Mouse (Mus musculus) heart, postnatal 25 days (tissue): Measurements from ENCODE around the gene Cabp7. TPM values are rescaled to one million over a fixed set of nuclear protein-coding genes. Genes with fewer than 3 reads are reported as not detected.
"Not testable (repeated sequence)": the region's sequence is repeated elsewhere in the genome, so short reads cannot be mapped to it uniquely, and the experiment has no call there.

ENCODE experiments used
- DNase-seq: peaks from one replicate; pipeline ENCODE4 v3.0.0; 2022; ENCODE audit warnings: low spot score
- intact Hi-C: fragments of 180-260 bp; cut with DNase I; formaldehyde crosslinking; loops from one replicate; pipeline ENCODE4 v1.15.1; 2025
- total RNA-seq, 2 experiments: library from RNA; stranded (reverse); gene quantifications; 2 replicates each; pipeline ENCODE4 v1.2.3; 2021

Gene Cabp7
- total RNA-seq, 2 experiments from 2014 or later = not detected

GRCm38 (mm10) chr11:4712822-4713221 lies 33.8 kb downstream of the Cabp7 start:
- no peak for DNase-seq
- intact Hi-C loops = no loop called here

GRCm38 (mm10) chr11:4710188-4710587 lies 36.4 kb downstream of the Cabp7 start:
- DNase-seq, intact Hi-C loops: not testable (repeated sequence)

- DNase-seq = no peak
- intact Hi-C loops = no loop called here
These were observed 41.4 kb downstream of the Cabp7 start for GRCm38 (mm10) chr11:4705178-4705577.

- DNase-seq = peak; percentile 81
- intact Hi-C loops = no loop called here
These were observed 42.3 kb downstream of the Cabp7 start, which contains the start of the genes Uqcr10 and Zmat5 for GRCm38 (mm10) chr11:4704072-4704964. Uqcr10 (minus strand) TSS chr11:4704342. Zmat5 (plus strand) TSS chr11:4704678.

GRCm38 (mm10) chr11:4703688-4704071 lies 42.9 kb downstream of the Cabp7 start:
- intact Hi-C loops = no loop called here
- no peak for DNase-seq

- intact Hi-C loops = no loop called here
- no peak for DNase-seq
These were observed 45.9 kb downstream of the Cabp7 start for GRCm38 (mm10) chr11:4700726-4701125.

GRCm38 (mm10) chr11:4697043-4697983 lies 49.3 kb downstream of the Cabp7 start:
- intact Hi-C loops = no loop called here
- peak; percentile 59 for DNase-seq

- intact Hi-C loops = no loop called here
- DNase-seq = no peak
These were observed 54.4 kb downstream of the Cabp7 start for GRCm38 (mm10) chr11:4692162-4692561.

GRCm38 (mm10) chr11:4691213-4691612 lies 55.4 kb downstream of the Cabp7 start:
- no peak for DNase-seq
- intact Hi-C loops = no loop called here

GRCm38 (mm10) chr11:4690353-4690752 lies 56.2 kb downstream of the Cabp7 start:
- intact Hi-C loops = no loop called here
- no peak for DNase-seq

GRCm38 (mm10) chr11:4688632-4689380 lies 57.8 kb downstream of the Cabp7 start:
- intact Hi-C loops = no loop called here
- DNase-seq = no peak

GRCm38 (mm10) chr11:4687874-4688273 lies 58.7 kb downstream of the Cabp7 start:
- DNase-seq = no peak
- intact Hi-C loops = no loop called here

GRCm38 (mm10) chr11:4687027-4687426 lies 59.6 kb downstream of the Cabp7 start:
- no peak for DNase-seq
- intact Hi-C loops = no loop called here

Other genes starting within 250 kb of the Cabp7 start
- 10 to 100 TPM; 49.6 to 50.6 TPM for gene Mtmr3, start 151.9 kb downstream of the Cabp7 start, total RNA-seq
- not detected for gene Gm11032, start 126.7 kb downstream of the Cabp7 start, total RNA-seq
- gene Ascc2, start 109.0 kb downstream of the Cabp7 start, total RNA-seq = 10 to 100 TPM; 13.6 to 15.2 TPM
- gene Uqcr10, start 42.4 kb downstream of the Cabp7 start, total RNA-seq = 1,000 to 10,000 TPM; 1,536 to 1,541 TPM
- gene Zmat5, start 42.1 kb downstream of the Cabp7 start, total RNA-seq = 10 to 100 TPM; 25.7 to 26.3 TPM
- 10 to 100 TPM; 81.5 to 83.6 TPM for gene Nf2, start 102.8 kb upstream of the Cabp7 start, total RNA-seq
- under 1 TPM; 0.70 to 0.86 TPM for gene Nipsnap1, start 127.2 kb upstream of the Cabp7 start, total RNA-seq
- gene Thoc5, start 148.5 kb upstream of the Cabp7 start, total RNA-seq = 10 to 100 TPM; 16.3 to 16.9 TPM
- gene Nefh, start 201.3 kb upstream of the Cabp7 start, total RNA-seq = not detected
- 10 to 100 TPM; 53.1 to 58.1 TPM for gene Ap1b1, start 240.0 kb upstream of the Cabp7 start, total RNA-seq